Mouse (Mus musculus): Measurements from ENCODE around the gene Arid3a. TPM values are rescaled to one million over a fixed set of nuclear protein-coding genes. Genes with fewer than 3 reads are reported as not detected.

The Arid3a gene
- total RNA-seq, 2 experiments from 2014 or later, result 4.2 to 4.8 TPM

DNA sequence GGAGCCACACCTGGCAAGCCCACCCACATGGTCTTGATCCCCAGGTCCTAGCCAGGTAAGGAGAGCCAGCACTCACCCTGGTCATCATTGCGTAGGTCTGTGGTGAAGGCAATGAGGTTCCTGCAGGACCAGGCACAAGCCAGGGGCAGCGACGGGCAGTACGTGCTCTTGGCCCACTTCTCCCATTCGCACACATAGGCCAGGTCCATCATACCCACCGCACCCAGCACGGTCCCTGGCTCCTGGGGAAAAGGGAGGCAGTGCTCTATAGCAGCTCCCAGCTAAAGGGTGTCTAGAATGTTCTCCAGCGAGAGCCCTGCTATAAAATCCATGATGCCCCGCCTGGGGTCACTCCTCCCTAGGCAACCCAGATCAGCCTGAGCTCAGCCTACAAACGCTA, 19.4 kb upstream of the Arid3a start:
- no peak for ATAC-seq (replicated peaks; ENCODE audit: low FRiP score, poor library complexity, severe bottlenecking)

DNA sequence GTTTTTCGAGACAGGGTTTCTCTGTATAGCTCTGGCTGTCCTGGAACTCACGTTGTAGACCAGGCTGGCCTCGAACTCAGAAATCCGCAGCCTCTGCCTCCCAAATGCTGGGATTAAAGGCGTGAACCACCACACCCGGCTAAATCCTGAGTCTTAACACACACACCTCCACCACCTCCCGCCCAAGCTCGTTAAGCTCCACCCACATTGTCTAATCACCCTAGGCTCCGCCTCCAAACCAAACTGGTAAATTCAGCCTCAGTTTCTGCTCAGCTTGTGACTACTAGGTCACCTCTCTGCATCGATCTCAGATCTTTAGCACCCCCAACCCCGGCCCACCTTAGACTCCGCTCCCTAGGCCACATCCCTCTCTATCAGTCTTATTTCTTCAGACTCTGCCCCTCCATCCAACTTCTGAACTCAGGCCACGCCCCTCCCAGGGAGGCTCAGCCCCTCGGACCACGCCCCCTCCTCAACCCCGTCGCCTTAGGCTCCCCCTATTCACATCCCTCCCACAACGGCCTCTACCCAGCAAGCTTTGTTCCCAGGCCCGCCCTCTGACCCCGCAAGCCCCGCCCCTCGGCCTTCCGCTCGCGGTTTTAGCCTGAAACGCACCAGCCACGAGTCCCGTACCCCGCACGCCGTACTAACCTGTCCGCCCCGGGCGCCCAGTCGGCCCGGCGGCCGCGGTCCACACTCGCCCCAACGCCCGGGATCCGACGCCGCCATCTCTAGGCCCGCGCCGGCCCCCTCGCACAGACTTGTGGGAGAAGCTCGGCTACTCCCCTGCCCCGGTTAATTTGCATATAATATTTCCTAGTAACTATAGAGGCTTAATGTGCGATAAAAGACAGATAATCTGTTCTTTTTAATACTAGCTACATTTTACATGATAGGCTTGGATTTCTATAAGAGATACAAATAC, 18.4 kb upstream of the Arid3a start, which contains the start of gene Med16:
Med16 (minus strand) TSS at position 757 of the 925 bp plus-strand sequence.
- peak; percentile 86 for ATAC-seq (replicated peaks; ENCODE audit: low FRiP score, poor library complexity, severe bottlenecking)

DNA sequence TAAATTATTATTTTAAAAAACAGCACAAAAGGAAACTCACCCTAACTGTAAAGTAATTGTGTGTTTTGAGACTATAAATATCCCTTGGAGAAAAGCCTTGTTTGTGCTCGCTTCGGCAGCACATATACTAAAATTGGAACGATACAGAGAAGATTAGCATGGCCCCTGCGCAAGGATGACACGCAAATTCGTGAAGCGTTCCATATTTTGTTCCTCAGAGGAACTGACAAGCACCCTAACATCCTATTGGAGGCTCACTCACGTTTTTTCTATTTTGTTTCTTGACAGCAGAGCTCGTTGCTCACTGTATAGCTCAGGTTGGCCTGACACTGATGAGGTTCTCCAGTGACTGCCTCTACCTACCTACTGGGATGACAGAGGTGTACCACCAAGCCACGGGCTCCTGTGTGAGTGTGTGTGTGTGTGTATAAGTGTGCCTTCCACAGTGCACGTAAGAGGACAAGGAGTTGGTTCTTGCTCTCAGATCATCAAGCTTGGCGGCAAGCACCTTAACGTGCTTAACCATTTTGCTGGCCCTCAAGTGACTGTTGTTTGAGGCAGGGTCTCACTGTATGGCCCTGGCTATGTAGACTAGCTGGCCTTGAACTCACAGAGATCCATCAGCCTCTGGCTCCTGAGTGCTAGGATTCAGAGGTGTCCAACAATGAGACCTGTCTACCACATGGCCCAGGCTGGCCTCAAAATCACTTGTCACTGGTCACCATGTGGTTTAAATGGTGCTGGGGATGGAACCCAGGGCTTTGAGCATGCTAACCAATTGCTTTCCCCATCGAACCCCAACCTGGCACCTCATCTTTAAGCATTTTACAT, 17.5 kb upstream of the Arid3a start:
- peak; percentile 17; the same call in 1 of the 2 replicates for ATAC-seq (replicated peaks; ENCODE audit: low FRiP score, poor library complexity, severe bottlenecking)

DNA sequence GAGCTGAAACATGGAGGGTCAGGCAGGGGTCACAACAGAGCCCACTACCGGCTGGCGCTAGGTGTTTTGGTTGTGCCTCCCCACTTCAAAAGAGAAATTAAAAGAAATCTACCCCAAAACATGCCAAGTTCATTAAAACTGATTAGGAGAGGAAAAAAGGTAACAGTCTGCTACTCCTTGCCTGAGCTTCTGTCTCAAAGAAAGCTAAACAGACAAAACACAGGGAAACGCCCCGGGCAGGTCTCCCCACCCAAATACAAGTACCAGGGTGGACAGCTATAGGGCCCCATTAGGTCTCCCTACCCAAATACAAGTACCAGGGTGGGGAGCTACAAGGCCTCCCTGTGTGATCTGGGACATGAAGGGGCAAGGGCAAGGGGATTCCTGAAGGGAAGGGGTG, 16.3 kb upstream of the Arid3a start, which contains the start of gene Gm26602:
Gm26602 (plus strand) TSS at position 301 of the 400 bp plus-strand sequence.
- ATAC-seq (replicated peaks; ENCODE audit: low FRiP score, poor library complexity, severe bottlenecking), result no peak

- ATAC-seq (replicated peaks; ENCODE audit: low FRiP score, poor library complexity, severe bottlenecking), result no peak
Observed at GRCm38 (mm10) chr10:79912412-79912811, 14.4 kb upstream of the Arid3a start.

DNA sequence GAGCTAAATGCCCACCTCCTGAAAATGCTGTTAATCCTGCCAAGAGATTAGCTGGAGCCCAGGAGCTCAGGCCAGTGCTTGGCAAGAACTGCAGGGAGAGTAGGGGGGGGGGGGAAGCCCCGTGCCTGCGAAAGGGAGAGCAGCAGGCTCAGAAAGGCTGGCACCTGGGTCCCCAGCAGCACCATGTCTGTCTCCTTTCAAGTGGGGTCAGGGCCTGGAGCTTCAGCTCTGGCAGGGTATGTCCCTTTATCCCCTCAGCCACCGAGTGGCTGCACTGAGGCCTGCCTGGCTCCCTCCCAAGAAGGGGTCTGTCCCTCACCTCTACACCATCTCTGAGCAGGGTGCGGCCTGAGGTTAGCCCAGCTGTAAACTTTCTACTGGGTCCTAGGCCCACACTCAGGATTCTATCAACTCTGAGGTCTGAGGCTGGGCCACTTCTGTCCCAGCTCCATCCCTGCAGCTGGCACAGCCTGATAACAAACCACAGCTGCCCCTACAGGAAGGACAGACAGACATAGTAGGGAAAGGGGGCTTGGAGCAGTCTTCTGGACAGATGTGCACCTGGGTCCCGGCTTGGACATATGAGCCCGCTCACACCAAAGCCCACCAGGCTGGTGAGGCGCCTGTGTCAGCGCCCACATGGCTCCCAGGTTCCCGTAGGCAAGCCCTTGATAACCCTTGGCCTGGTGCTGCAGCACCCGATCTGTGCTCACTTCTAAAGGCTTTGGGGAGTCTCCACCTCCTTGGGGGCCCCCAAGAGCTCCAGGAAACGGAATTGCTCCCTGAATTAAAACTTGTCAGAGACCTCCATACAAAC, 12.5 kb upstream of the Arid3a start:
- peak; percentile 68 for ATAC-seq (replicated peaks; ENCODE audit: low FRiP score, poor library complexity, severe bottlenecking)

DNA sequence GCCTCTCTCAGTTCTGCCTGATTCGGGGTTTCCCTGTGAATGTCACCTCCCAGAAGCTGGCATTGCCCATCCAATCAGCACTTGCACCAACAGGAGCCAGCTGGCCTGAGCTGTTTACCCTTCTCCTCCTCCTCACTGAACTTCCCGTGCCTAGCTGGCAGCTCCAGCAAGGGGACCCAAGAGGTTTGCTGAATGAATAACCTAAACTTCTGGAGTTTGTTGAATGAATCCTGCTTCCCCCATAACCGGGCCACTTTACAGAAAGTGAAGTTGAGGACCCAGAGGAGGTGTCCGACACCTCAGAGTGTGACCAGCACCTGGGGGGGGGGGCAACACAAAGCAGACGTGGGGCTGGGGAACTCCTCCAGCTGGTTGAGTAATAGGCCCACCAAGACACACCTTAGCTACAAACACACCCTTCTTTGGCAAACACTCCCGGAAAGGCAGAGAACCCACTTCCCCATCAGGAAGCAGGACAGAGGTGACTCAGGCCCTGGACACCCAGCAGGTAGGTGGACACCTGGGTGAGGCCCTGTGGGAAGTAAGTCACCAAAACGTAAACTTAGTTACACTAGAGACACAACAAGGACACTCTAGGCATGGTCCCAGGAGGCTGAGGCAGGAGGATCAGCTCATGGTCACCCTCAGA, 11.8 kb upstream of the Arid3a start:
- ATAC-seq (replicated peaks; ENCODE audit: low FRiP score, poor library complexity, severe bottlenecking), result no peak

GRCm38 (mm10) chr10:79916081-79916480, 10.8 kb upstream of the Arid3a start:
- ATAC-seq (replicated peaks; ENCODE audit: low FRiP score, poor library complexity, severe bottlenecking), result no peak

DNA sequence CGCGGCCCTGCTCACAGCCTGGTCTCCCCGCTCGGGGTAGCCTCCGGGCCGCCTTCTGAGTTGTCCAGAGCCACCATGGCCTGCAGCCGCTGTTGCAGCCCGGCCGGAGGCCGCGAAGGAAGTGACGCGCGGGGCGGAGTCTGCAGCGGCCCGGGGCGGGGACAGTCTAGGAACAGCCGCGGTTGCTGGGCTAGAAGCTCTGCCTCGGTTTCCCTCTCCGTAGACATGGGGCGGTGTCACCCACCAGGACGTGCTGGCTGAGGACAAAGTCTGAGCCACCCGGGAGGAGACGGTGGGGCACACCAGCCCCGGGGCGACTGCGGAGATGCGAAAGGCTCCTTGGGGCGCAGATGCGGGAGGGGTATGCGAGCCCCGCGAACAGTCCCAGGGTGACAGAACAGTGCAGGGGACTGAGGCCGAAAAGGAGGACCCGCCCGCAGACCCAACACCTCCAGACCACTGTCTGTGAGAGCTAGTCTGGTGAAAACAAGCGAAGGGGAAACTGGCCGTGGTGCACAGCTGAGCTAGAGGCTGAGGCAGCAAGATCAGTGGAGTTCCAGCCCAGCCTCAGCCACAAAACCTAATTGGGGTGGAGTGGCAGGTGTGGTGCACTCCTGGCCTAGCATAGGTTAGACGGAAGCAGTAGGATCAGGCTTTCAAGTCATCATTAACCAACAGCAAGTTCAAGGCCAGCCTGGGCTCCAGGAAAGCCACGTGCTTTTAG, 9.9 kb upstream of the Arid3a start, which contains the start of gene Kiss1r:
Kiss1r (plus strand) TSS at position 164 of the 724 bp plus-strand sequence.
- ATAC-seq (replicated peaks; ENCODE audit: low FRiP score, poor library complexity, severe bottlenecking), result peak; percentile 80

- ATAC-seq (replicated peaks; ENCODE audit: low FRiP score, poor library complexity, severe bottlenecking), result no peak
Observed at GRCm38 (mm10) chr10:79917532-79918100, 9.2 kb upstream of the Arid3a start.

DNA sequence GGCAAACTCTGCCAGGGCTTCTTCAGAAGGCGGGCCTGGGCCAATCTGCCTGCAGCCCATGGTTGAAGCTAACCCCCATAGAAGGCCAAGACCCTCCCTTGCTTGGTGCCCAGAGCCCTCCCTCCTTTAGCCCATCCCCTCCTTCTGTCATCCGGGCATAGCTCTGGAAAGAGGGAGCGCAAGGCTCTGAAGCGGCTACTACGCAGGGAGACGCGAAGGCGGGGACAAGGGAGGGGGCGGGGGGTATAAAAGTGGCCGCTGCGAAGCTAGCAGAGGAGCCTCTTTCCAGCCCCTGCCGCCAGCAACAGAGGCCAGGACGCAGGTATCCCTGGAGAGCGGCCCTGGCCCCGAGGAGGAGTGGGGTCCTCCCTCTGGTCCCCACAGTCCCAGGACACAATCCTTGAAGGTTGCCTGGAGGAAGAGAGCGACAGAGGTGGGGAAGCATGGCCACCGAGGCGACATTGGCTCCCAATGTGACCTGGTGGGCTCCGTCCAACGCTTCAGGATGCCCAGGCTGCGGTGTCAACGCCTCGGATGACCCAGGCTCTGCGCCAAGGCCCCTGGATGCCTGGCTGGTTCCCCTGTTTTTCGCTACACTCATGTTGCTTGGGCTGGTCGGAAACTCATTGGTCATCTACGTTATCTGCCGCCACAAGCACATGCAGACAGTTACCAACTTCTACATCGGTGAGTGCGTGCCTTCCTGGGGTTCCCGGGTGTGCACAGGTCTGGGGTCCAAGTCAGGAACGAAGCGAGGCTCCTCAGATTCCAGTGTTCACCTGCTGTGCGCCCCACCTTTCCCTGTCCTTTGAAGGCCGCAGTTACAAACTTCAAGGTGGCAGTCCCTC, 8.4 kb upstream of the Arid3a start:
- ATAC-seq (replicated peaks; ENCODE audit: low FRiP score, poor library complexity, severe bottlenecking), result no peak

- ATAC-seq (replicated peaks; ENCODE audit: low FRiP score, poor library complexity, severe bottlenecking), result no peak
Observed at GRCm38 (mm10) chr10:79919251-79919849, 7.5 kb upstream of the Arid3a start.

- ATAC-seq (replicated peaks; ENCODE audit: low FRiP score, poor library complexity, severe bottlenecking), result no peak
Observed at GRCm38 (mm10) chr10:79920056-79920890, 6.6 kb upstream of the Arid3a start.

DNA sequence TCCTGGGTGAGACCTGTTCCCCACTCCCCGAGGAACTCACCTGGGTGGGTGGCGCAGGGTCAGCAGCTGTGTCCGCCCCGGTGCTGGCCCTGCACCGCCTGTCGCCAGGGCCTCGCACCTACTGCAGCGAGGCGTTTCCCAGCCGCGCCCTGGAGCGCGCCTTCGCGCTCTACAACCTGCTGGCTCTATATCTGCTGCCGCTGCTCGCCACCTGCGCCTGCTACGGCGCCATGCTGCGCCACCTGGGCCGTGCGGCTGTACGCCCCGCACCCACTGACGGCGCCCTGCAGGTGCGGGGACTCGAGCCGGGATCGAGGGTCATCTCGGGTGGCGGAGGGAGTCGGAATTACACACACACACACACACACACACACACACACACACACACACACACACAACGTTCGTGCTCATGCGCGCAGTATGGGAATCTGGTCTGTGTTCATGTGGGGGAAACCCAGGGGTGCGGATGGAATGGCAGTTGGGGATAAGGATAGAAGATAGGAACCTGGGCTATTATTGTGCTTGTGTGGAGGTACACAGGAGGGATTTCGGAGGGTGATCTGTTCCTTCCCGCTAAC, 5.8 kb upstream of the Arid3a start, which contains the start of gene R3hdm4:
R3hdm4 (minus strand) TSS at position 251 of the 578 bp plus-strand sequence.
- ATAC-seq (replicated peaks; ENCODE audit: low FRiP score, poor library complexity, severe bottlenecking), result no peak

GRCm38 (mm10) chr10:79921572-79921971, 5.3 kb upstream of the Arid3a start:
- ATAC-seq (replicated peaks; ENCODE audit: low FRiP score, poor library complexity, severe bottlenecking), result no peak

Data from erythroid progenitor cell, adult 5-6 weeks (primary cell).